Mouse (Mus musculus): ENCODE measurements around the gene Ppp1ca.

Gene Ppp1ca

DNA sequence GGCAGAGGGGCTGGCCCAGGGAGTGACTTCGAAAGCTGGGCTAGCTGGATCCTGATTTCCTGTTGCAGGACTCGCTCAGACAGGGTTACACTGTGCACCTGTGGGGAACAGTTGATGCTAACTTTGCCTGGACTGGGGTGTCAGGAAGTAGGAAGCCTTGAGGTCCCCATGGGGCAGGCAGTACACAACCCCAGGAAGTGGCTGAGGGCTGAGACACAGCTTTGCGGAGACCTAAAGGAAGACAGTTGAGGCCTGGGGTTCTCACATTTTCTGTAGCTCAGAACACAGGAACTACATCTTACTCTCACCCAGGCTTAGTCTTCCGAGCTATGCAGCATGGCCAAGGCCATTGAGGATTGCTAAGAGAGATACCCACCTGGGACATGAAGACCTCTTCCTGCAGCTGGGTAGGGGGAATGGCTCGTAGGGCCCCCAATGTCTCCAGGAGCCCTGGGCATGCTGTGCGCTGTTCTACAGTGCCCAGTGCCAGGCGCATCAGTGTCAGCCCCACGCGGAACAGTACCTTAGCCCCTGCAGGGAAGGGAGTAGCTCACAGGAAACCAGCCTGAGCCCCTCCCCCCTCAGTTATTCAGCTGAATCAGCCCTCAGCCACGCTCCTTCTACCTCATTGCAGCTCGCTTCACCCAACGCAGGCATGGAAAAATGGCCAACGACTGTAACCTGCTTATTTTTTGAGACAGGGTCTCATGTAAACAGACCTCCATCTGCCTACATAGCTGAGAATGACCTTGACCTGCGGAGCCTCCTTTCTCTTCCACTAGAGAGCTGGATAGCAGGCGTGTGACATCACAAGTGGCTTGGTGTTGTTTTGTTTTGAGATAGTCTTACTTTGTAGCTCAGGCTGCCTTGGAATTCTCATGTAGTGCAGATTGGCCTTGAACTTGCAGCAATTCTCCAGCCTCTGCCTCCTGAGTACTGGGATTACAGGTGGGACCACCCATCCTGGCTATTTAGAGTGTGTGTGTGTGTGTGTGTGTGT is 6.6 kb upstream of the Ppp1ca start:
- no peak for DNase-seq (ENCODE audit: low spot score in 2 of 2)

DNA sequence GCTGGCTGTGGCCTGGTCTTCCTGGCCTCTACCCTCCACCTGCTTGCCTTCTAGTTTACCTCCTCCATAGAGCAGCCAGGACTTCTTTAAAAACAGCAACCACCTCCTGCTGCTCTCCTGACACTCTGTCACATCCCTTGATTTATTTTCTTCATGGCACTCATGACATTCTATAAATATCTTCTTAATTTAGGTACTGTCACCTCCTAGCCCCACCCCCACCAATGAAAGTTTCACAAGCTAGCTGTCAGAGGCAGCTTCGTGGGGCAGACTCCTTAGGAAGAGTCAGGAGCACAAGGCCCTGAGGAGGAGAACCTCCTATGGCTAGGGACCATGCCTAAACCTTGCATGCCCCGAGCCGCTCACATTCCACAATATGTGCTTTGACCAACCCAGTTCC is 4.6 kb upstream of the Ppp1ca start:
- DNase-seq (ENCODE audit: low spot score in 2 of 2), result no peak

DNA sequence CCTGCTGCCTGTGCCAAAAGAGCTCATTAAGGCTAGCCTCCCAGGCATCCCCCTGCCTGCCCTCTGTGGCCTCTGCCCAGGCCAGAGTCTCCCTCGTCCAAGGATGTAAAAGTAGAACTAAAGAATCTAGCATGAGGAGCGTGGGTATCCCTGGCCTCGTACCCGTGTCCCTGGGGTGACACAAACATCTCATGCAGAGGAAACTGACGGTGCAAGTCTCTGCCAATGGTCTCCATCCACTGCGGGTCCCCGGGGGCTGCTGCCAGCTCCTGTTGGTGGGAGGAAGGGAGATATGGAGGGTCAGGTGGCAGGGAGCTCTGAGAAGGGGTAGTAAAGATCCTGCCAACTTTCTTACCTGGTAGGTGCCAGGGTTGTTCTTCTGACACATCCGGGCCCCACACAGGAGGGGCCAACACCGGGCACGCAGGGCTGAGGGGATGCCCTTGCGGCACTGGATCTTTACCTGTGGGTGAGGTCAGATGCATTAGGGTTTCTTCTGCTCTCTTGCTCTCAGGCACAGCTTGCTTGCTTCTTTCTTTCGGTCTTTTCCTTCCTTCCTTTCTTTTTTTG is 2.7 kb upstream of the Ppp1ca start:
- DNase-seq (ENCODE audit: low spot score in 2 of 2), result no peak

DNA sequence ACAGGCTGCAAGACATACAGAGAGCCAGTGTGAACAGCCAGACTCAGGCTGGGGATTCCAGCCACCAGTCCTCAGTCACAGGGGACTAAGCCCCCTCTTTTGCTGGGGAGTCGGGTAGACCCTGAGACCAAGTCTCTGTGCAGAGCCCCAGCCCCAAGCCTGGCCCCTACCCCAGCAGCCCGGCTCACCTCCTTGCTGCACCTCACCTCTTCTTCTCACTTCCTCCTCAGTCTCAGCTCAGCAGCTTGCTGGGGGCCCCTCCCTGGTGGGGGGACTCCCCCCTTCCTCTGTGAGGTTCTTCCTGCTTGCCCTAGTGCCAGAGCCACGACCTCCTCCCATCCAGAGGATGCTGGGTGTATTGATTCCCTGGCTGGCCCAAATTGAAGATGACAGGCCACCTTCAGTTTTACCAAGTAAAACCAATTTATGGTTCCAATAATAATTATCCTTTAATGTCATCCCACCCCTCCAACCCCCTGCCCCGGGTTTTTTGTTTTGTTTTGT is 982 bp upstream of the Ppp1ca start, which contains the start of gene Tbc1d10c:
TSS of gene Tbc1d10c (minus strand) at position 454 of the 504 bp plus-strand sequence.
- DNase-seq (ENCODE audit: low spot score in 2 of 2), result no peak

DNA sequence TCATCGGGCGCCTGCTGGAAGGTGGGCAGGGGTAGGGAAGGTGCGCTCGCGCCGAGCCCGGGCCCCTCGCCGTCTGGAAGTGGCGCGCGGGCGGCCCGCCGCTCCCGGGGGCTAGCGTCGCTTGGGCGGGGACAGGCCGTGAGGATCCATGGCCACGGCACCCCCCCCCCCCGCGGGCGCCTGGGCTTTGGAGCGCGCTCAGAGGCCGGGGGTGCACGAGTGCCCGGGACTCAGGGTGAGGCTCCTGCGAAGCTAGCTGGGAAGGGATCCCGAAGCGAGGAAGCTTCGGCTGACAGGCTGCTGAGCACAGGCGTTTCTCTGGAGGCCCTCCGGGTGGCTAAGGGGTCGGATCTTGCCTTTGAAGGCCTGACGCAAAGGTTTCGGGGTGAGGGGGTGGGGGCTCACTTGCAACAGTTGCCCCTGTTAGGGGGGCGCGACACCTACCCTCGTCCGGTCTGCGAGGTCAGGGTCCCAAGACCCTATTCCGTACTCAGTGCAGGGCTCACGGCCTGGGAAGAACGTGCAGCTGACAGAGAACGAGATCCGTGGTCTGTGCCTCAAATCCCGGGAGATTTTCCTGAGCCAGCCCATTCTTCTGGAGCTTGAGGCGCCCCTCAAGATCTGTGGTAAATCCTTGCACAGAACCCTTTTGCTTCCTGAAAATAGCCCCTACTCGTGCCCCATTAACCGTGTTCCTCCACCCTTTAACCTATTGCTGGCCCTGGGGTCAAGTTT is 553 bp downstream of the Ppp1ca start:
- DNase-seq (ENCODE audit: low spot score in 2 of 2), result no peak

DNA sequence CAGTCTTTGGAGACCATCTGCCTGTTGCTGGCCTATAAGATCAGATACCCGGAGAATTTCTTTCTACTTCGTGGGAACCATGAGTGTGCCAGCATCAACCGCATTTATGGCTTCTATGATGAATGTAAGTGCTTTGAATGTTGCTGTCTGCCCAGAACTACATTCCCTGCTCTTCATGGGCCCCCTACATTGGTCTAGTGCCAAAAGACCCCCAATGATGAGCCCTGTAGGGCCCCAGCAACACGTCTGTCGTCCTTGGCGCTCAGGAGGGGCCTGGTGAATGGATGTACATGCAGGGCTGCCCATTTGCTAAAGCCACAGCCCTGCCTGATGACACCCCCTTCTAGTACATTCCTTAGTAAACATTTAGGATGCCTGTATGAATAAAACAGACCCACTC is 1.3 kb downstream of the Ppp1ca start:
- DNase-seq (ENCODE audit: low spot score in 2 of 2), result no peak

DNA sequence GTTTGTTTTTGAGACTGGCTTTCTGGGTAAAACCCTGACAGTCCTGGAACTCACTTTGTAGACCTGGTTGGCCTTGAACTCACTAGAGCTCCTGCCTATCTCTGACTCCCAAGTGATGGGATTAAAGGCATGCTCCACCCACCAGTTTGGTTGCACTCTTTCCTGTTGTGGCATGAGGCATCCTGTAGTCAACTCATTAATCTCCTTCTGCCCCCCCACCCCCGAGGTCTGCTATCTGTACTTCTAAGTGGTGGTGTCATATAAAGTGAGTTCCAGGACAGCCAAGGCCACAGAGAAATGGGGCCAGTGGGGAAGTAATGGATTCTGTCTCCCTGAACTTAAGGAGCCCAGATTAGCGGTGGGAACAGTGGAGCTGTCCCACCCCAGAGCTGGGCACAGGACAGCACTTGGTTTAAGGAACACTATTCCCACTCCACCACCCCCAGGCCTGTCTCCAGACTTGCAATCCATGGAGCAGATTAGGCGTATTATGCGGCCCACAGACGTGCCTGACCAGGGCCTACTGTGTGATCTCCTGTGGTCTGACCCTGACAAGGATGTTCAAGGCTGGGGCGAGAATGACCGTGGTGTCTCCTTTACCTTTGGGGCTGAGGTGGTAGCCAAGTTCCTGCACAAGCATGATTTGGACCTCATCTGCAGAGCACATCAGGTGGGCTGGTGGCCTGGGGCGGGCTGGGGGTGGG is 2.3 kb downstream of the Ppp1ca start:
- no peak for DNase-seq (ENCODE audit: low spot score in 2 of 2)

DNA sequence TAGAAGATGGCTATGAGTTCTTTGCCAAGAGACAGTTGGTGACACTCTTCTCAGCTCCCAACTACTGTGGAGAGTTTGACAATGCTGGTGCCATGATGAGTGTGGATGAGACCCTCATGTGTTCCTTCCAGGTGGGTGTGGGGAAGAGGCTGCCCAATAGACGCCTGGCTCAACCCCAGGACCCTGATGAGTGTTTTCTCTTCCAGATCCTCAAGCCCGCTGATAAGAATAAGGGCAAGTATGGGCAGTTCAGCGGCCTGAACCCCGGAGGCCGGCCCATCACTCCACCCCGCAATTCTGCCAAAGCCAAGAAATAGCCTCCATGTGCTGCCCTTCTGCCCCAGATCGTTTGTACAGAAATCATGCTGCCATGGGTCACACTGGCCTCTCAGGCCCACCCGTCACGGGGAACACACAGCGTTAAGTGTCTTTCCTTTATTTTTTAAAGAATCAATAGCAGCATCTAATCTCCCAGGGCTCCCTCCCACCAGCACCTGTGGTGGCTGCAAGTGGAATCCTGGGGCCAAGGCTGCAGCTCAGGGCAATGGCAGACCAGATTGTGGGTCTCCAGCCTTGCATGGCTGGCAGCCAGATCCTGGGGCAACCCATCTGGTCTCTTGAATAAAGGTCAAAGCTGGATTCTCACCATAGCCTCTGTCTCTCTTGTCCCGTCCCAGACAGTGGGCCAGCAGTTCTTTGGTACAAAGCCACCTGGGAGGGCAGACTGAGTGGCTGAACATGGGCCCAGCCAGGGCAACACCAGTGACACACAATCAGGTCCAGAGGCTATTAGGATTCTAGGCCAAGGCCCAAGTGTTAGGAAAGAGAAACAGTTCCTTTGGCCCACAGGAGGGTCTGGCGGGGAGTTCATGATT is 3.1 kb downstream of the Ppp1ca start:
- DNase-seq (ENCODE audit: low spot score in 2 of 2), result no peak

DNA sequence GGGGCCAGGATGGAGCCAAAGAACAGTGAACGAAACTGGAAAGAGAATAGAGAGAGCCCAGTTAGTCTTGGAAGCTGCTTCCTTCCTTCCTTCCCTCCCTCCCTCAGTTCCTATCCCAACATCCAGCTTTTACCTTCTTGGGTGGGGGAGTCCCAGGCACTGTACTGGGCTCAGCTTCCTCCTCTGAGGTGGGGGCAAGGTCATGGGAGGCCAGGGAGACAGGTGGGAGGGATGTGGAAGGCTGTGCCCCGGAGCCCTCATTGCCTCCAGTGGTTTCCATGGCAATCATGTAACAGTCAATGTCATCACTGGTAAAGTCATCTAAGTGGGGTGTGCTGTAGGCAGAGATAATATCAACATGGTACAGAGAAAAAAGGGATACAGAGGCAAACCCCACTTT is 4.2 kb downstream of the Ppp1ca start:
- DNase-seq (ENCODE audit: low spot score in 2 of 2), result no peak

DNA sequence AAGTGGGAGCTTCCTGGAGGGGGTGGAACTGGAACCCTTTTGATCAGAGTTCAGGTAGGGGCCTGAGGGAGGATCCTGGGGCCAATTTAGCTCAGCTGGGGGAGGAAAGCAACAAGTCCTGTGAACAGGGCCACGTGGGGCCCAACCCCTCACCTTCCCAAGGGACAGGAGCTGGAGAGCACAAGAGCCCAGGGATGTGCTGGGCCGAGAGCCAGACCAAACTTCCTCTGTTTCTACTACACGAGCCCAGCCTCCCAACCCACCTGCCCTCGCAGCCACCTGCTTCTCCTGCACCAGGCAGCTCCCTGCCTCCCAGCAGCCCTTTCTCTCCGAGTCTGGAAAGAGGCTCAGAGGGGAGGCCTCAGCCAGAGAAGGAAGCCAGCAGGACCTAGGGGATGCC is 4.7 kb downstream of the Ppp1ca start:
- no peak for DNase-seq (ENCODE audit: low spot score in 2 of 2)

DNA sequence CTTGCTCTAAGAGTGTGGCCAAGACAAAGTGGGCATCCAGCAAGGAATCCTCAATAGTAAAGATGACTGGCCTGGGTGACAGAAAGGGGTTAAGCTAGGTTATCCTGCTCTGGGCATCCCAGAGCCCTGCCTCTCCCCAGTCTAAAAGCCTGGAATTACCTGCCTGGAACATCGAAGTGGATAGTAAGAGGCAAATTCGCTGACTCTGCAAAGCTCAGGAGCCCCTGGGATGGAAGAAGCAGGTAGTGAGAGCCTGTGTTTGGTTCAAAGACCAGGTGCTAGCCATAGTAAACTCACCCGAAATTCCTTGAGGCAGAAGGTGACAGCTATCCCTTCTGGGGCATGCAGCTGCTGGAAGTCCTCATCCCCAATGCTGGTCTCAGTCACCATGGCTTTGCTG is 5.3 kb downstream of the Ppp1ca start:
- DNase-seq (ENCODE audit: low spot score in 2 of 2), result no peak

DNA sequence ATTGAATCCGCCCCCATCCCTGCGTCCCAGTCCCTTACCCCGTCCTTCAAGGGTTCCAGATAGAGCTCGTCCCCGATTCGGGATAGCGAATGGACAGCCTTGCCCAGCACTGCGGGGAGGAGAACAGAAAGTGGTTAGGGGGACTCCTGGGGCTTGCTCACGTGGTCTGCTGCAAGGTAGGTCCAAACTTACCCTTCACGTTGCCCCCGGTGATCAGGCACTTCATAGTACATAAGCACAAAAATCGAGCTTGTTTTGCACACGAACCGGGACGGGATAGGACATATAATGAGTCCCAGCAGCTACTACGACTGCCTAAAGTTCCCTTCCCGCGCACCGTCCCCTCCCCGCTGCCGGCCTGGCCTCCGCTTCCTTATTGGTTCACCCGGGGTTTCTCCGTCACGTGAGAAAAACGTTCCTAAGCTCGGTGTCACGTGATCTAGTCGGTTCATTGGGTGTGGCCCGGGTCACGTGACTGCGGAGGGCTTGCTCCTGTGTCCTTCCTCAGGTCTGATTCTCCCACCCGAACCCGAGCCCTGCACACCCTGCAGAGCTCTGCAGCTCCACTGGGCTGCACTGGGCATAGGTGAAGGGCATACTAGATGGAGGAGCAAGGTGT is 9.5 kb downstream of the Ppp1ca start, which contains the start of gene Rad9a:
TSS of gene Rad9a (minus strand) at position 372 of the 619 bp plus-strand sequence.
- DNase-seq (ENCODE audit: low spot score in 2 of 2), result peak; percentile 90 to 96

DNA sequence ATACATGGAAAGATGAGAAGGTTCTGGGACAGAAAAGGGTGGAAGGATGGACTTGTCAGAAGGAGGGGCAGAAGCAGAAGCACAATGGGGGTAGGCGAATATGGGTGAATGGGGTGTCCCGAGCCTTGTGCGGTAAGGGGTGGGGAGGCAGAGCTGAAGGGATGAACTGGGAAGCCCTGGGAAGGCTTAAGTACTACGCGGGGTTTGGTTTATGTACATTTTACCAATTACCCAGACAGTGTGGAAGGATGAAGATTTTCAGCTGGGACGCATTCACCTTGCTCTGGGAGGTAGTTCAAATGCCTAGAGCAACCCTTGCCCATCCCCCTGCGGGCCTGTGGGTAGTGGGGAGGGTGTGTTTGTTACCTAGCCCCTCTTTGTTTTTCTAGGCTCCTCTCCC is 10.3 kb downstream of the Ppp1ca start:
- no peak for DNase-seq (ENCODE audit: low spot score in 2 of 2)

DNA sequence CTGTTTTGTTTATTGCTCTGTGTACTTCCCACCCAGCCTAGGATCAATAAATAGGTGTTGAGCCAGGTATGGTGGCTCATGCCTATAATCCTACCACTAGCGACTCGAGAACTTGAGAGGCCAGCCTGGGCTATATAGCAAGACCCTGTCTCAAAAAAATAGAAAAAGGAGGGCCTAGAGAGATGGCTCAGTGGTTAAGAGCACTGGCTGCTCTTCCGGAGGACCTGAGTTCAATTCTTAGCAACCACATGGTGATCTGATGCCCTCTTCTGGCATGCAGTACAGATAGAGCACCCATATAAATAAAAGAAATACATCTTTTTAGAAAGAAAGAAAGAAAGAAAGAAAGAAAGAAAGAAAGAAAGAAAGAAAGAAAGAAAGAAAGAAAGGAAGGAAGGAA is 11.3 kb downstream of the Ppp1ca start:
- no peak for DNase-seq (ENCODE audit: low spot score in 2 of 2)

DNA sequence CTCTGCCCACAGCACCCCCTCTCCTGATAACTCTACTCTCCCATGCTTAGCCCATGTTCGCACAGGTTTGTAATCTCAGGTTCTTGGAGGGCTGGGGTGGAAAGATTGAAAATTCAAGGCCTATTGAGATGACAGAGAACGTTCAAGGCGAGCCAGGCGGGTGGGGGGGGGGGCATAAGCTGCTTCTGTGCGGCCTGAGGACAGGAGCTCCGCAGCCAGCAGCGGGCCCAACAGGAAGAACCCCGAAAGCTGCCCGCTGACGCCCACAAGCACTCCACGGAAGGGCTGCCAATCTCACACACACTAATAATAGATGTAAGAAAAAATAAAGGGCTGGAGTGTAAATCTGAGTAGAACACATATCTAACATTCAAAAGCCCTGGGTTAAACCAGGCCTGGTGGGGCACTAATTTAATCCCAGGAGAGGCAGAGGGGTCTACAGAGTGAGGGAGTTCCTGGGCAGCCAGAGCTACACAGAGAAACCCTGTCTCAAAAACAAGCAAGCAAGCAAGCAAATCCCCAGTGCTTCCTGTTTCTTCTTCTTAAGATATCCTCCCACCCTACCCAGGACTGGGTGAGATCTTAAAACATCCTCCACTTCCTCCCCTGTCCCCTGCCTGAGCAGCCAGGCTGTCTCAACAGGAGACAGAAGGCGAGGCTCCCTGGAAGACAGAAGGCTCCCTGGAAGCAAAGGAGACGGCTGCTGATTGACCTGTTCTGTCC is 11.9 kb downstream of the Ppp1ca start:
- DNase-seq (ENCODE audit: low spot score in 2 of 2), result no peak

DNA sequence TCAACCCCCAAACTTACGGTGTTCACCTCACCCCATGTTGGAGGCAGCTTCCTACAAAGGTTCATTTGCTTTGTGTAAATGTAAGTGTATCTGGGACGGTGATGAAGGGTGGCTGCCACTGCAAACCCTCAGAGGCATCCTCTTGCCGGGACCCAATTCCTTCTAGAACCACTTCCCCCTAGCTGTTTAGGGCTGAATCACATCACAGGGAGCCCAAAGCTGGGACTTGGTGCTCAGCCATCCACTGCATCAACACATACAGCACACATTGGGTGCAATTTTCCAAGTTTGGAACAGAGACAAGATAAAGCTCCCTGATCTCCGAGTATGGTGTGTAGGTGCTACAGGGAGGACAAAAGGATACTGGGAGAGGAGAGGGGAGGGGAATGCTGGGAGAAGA is 13.0 kb downstream of the Ppp1ca start:
- no peak for DNase-seq (ENCODE audit: low spot score in 2 of 2)

DNA sequence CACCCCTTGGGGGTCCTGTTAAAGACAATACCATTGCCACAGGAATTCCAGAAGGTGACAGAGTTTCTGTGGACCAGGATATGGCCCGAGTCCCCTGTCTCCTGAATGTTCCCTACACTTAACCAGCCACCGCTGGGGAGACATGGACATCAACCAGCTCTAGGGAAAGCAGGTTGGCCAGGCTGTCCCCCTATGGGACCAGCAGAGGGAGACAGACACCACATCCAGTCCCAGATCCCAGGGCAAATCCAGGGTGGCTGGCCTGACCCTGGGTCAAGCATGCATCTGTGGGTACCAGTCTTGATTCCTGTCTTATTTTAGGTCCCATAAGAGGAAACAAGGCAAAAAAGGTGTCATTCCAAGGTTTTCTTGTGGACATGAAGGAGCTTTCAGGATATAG is 15.1 kb downstream of the Ppp1ca start:
- DNase-seq (ENCODE audit: low spot score in 2 of 2), result peak; percentile 66 to 80

DNA sequence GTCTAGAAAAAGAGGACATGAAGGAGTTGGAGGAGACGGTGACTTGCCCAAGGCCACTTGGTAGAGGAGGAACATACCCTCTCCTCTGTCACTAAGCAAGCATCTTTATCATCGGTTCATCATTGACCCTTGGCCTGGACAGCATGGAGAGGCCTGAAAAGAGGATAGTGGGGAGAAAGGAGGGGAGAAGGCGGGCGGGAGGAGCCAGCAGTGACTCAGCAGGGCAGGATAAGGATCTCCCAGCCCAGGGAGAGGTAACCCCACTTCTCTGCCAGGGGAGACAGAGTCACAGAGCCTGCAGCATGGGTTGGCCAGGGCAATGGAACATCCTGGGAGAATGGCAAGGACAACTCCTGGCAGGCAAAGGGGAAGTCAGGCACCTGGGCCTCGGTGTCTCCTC is 16.7 kb downstream of the Ppp1ca start:
- no peak for DNase-seq (ENCODE audit: low spot score in 2 of 2)

DNA sequence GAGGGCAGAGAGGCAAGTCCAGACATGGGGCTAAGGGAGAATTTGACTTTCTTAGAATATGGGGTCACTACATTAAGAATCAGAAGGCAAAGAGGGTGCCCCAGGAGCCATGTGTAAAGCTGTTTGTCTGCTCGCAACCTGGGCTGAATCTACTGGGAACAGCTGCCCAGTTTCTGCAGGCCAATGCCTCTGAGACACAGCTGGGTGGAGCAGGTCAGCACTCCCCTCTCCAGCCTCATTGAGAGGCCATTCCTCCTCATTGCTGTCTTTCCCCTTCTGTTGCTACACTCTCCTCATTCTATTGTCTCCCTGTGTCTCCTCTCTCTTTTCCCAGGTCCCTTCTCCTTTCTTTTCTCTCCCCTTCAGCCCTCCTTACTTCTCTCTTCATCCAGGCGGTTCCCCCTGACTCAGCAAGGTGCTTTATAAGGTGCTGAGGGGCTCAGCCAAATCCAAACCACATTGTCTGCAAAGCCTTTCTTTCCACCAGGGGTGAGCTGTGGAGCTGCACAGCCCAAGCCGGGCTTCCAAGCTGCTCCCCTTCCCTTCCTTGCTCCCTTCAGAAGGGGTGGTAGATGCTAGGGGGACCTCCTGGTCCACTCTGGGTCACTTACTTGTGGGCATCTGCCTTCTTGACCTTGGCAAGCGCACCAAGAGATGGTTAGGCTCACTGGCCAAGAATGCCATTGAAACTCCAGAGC is 20.2 kb downstream of the Ppp1ca start:
- DNase-seq (ENCODE audit: low spot score in 2 of 2), result no peak

All from urinary bladder, postnatal 4 days (tissue).